ENCODE assay signal across 8 mouse cellular contexts in genomic region chr7:116444326-116444809, GRCm38 (mm10). TPM values are rescaled to one million over a fixed set of nuclear protein-coding genes. Genes with fewer than 3 reads are reported as not detected.
DNase-seq lines count a peak whose midpoint lies in the region; ATAC-seq lines count a peak whose summit lies in the region.

No protein-coding gene starts in this region.

- no peaks in the 10 kb centered on the region for H3K27me3 ChIP-seq in embryonic facial prominence, embryonic 12.5 days
- H3K27me3 ChIP-seq in limb, embryonic 12.5 days, result no peaks in the 10 kb centered on the region
- H3K27me3 ChIP-seq in midbrain, embryonic 15.5 days (replicated peaks), result no peaks in the 10 kb centered on the region

- 11% methylated on average over 2 of the region's 2 CpGs for WGBS in embryonic facial prominence, embryonic 12.5 days
- WGBS in limb, embryonic 12.5 days, result 0% methylated on average over 2 of the region's 2 CpGs
- 3% methylated on average over 2 of the region's 2 CpGs for WGBS in midbrain, embryonic 15.5 days

- peaks cover 13% of the 10 kb centered on the region for H3K4me1 ChIP-seq in embryonic facial prominence, embryonic 12.5 days
- H3K4me1 ChIP-seq in limb, embryonic 12.5 days (replicated peaks), result peaks cover 27% of the 10 kb centered on the region
- H3K4me1 ChIP-seq in midbrain, embryonic 15.5 days, result peaks cover 29% of the 10 kb centered on the region

- peak overlapping the region; percentile 85 for H3K4me2 ChIP-seq in embryonic facial prominence, embryonic 12.5 days (replicated peaks)
- H3K4me2 ChIP-seq in limb, embryonic 12.5 days, result peak overlapping the region; percentile 82
- peak overlapping the region; percentile 90 for H3K4me2 ChIP-seq in midbrain, embryonic 15.5 days

- intact Hi-C loops in heart, postnatal 36 days (cut with DNase I), result loop anchor here (5.0 kb wide), 1 partner anchor 72 kb away; no protein-coding TSS in a partner anchor
- intact Hi-C loops in left cerebral cortex, postnatal 4 days (cut with DNase I), result no loop called here

- H3K4me3 ChIP-seq in embryonic facial prominence, embryonic 12.5 days, result peak overlapping the region; percentile 98
- H3K4me3 ChIP-seq in limb, embryonic 12.5 days (replicated peaks), result peak overlapping the region; percentile 93
- H3K4me3 ChIP-seq in midbrain, embryonic 15.5 days, result peak overlapping the region; percentile 95

- peak overlapping the region; percentile 93; the same call in 1 of the 2 replicates for H3K27ac ChIP-seq in embryonic facial prominence, embryonic 12.5 days
- peak overlapping the region; percentile 95 for H3K27ac ChIP-seq in limb, embryonic 12.5 days
- H3K27ac ChIP-seq in midbrain, embryonic 15.5 days, result peak overlapping the region; percentile 94

- H3K36me3 ChIP-seq in embryonic facial prominence, embryonic 12.5 days, result no peaks in the 10 kb centered on the region
- no peaks in the 10 kb centered on the region for H3K36me3 ChIP-seq in limb, embryonic 12.5 days
- H3K36me3 ChIP-seq in midbrain, embryonic 15.5 days (replicated peaks), result no peaks in the 10 kb centered on the region

- no peaks in the 10 kb centered on the region for H3K9me3 ChIP-seq in embryonic facial prominence, embryonic 12.5 days
- H3K9me3 ChIP-seq in limb, embryonic 12.5 days, result no peaks in the 10 kb centered on the region
- no peaks in the 10 kb centered on the region for H3K9me3 ChIP-seq in midbrain, embryonic 15.5 days

- peak overlapping the region; percentile 93 for H3K9ac ChIP-seq in embryonic facial prominence, embryonic 12.5 days
- peak overlapping the region; percentile 66 for H3K9ac ChIP-seq in limb, embryonic 12.5 days (replicated peaks)
- H3K9ac ChIP-seq in midbrain, embryonic 15.5 days, result peak overlapping the region; percentile 96

- DNase-seq in ovary, postnatal 10 days (ENCODE audit: low spot score), result peak; percentile 5
- no peak for DNase-seq in ovary, adult 18-20 months (ENCODE audit: low spot score)
- peak; percentile 10 to 34 for DNase-seq in heart, postnatal 36 days
- no peak for DNase-seq in left cerebral cortex, postnatal 4 days
- no peak for DNase-seq in right cerebral cortex, postnatal 4 days

- ATAC-seq in embryonic facial prominence, embryonic 12.5 days (ENCODE audit: insufficient number of reproducible peaks, insufficient read depth, low FRiP score, low TSS enrichment), result no peak
- no peak for ATAC-seq in limb, embryonic 12.5 days (ENCODE audit: insufficient number of reproducible peaks, insufficient read depth, low FRiP score, low TSS enrichment, low read depth)
- no peak for ATAC-seq in midbrain, embryonic 15.5 days (replicated peaks)

RNA-seq across cellular contexts. Expression of gene Pik3c2a, which starts 1.1 kb away (rescaled TPM):
- polyA plus RNA-seq in embryonic facial prominence, embryonic 12.5 days (2016; fragmentation: Nextera tagmentation; extraction: Ambion mirVana), result 35.4 and 40.4 TPM in 2 replicates
- total RNA-seq in heart, postnatal 36 days (2021), result 10 to 100 TPM; 16.3 to 16.9 TPM
- 36.5 and 38.5 TPM in 2 replicates for polyA plus RNA-seq in limb, embryonic 12.5 days (2016; fragmentation: Nextera tagmentation; extraction: Ambion mirVana)
- polyA plus RNA-seq in midbrain, embryonic 15.5 days (2015; fragmentation: Nextera tagmentation; extraction: Ambion mirVana), result 16.8 and 17.9 TPM in 2 replicates
- total RNA-seq in left cerebral cortex, postnatal 4 days (2021), result 10 to 100 TPM; 21.0 to 25.5 TPM

RNA-seq across cellular contexts. Expression of gene Nucb2, which starts 59.8 kb away (rescaled TPM):
- polyA plus RNA-seq in embryonic facial prominence, embryonic 12.5 days (2016; fragmentation: Nextera tagmentation; extraction: Ambion mirVana), result 13.3 and 13.7 TPM in 2 replicates
- total RNA-seq in heart, postnatal 36 days (2021), result 1 to 10 TPM; 8.0 to 8.1 TPM
- 9.2 and 11.5 TPM in 2 replicates for polyA plus RNA-seq in limb, embryonic 12.5 days (2016; fragmentation: Nextera tagmentation; extraction: Ambion mirVana)
- polyA plus RNA-seq in midbrain, embryonic 15.5 days (2015; fragmentation: Nextera tagmentation; extraction: Ambion mirVana), result 28.0 and 32.0 TPM in 2 replicates
- 10 to 100 TPM; 38.6 to 43.5 TPM for total RNA-seq in left cerebral cortex, postnatal 4 days (2021)

Comparison
In these comparisons a context has a peak if more than half of its experiments do, and no peak if none do; other contexts are left out.
1. DNase-seq: peak in ovary, postnatal 10 days (single experiment) and heart, postnatal 36 days (2 of 2); none in ovary, adult 18-20 months (single experiment), left cerebral cortex, postnatal 4 days (single experiment) and right cerebral cortex, postnatal 4 days (single experiment).
2. Peak in every context shown above with its lines, with median percentiles within 50 percentile points of each other: H3K27ac ChIP-seq, H3K4me2 ChIP-seq, H3K4me3 ChIP-seq and H3K9ac ChIP-seq.